In genomic region chr2:174444359-174444758, GRCm38 (mm10) we compare ENCODE assay signal across 16 mouse cellular contexts. TPM values are rescaled to one million over a fixed set of nuclear protein-coding genes. Genes with fewer than 3 reads are reported as not detected.
"Had no signal": no experiment of that assay in that cellular context is flagged by ENCODE, and none has a peak within 500 bp of the region (broad histone marks: within the 10 kb centered on the region; RNA-seq: fewer than 3 reads in every experiment).

No protein-coding gene starts in this region.

- ATAC-seq: lung, postnatal 0 days had no signal

- H3K27me3 ChIP-seq: lung, embryonic 15.5 days; midbrain, embryonic 12.5 days; neural tube, embryonic 12.5 days had no signal

- H3K4me3 ChIP-seq: lung, embryonic 15.5 days; midbrain, embryonic 12.5 days; neural tube, embryonic 12.5 days had no signal

- H3K9me3 ChIP-seq: lung, embryonic 15.5 days; midbrain, embryonic 12.5 days; neural tube, embryonic 12.5 days had no signal

- DNase-seq: lung, adult 2 months; lung, postnatal 14 days; lung, postnatal 36 days; midbrain, embryonic 14.5 days; right cerebral cortex, postnatal 14 days; spleen, adult 18-20 months; thymus, adult 18-20 months; thymus, postnatal 14 days; thymus, postnatal 36 days had no signal

- H3K9ac ChIP-seq: liver, embryonic 14.5 days; lung, embryonic 15.5 days; midbrain, embryonic 12.5 days; neural tube, embryonic 12.5 days had no signal

- H3K4me2 ChIP-seq: lung, embryonic 15.5 days; midbrain, embryonic 12.5 days; neural tube, embryonic 12.5 days had no signal

- H3K36me3 ChIP-seq: lung, embryonic 15.5 days; midbrain, embryonic 12.5 days; neural tube, embryonic 12.5 days had no signal

- H3K27ac ChIP-seq: liver, embryonic 14.5 days; lung, embryonic 15.5 days; macrophage; midbrain, embryonic 12.5 days; neural tube, embryonic 12.5 days had no signal

RNA-seq across cellular contexts. Expression of gene Tubb1, which starts 6.1 kb away (rescaled TPM):
- polyA plus RNA-seq: small intestine, adult 2 months had no signal
